Mouse (Mus musculus) erythroblast, embryonic 14.5 days (primary cell): Measurements from ENCODE around the gene Pitpnm2.

ENCODE experiments used
- GATA1 ChIP-seq: IDR thresholded peaks from 2 replicates; pipeline ENCODE4 v1.6.1; 2012; ENCODE audit warnings: low read length, inconsistent platforms, mixed read lengths
- TAL1 ChIP-seq: IDR thresholded peaks from 3 replicates; pipeline ENCODE4 v1.6.1; 2012; ENCODE audit warnings: low read length, inconsistent platforms, mixed read lengths

GRCm38 (mm10) chr5:124111742-124112497 lies 137.6 kb downstream of the Pitpnm2 start, which contains the start of gene Ogfod2:
- TF ChIP-seq GATA1 (no peak), TAL1 (no peak)
